Mouse (Mus musculus): ENCODE measurements around the gene Tlr8. TPM values are rescaled to one million over a fixed set of nuclear protein-coding genes. Genes with fewer than 3 reads are reported as not detected.

Gene Tlr8
- polyA plus RNA-seq, 1 experiment from 2014 or later = 0.60 TPM

Other genes starting within 250 kb of the Tlr8 start
- gene Tmsb4x, start 55.0 kb downstream of the Tlr8 start, polyA plus RNA-seq (2015; fragmentation: Nextera tagmentation; extraction: Ambion mirVana) = 3,039 and 3,818 TPM in 2 replicates
- gene Tlr7, start 66.2 kb upstream of the Tlr8 start, polyA plus RNA-seq (2015; fragmentation: Nextera tagmentation; extraction: Ambion mirVana) = 0.53 and 0.55 TPM in 2 replicates
- 32.4 and 35.6 TPM in 2 replicates for gene Prps2, start 118.4 kb upstream of the Tlr8 start, polyA plus RNA-seq (2015; fragmentation: Nextera tagmentation; extraction: Ambion mirVana)

Data from intestine, embryonic 15.5 days (tissue).